Mouse (Mus musculus) liver, adult (tissue): ENCODE data around the gene B4galnt1.

ENCODE experiments used
- GATA4 ChIP-seq: IDR thresholded peaks from 2 replicates; pipeline ENCODE4 v1.6.1; 2014; ENCODE audit warnings: mild to moderate bottlenecking, low read length; ENCODE audit not compliant: insufficient replicate concordance

Gene B4galnt1

DNA sequence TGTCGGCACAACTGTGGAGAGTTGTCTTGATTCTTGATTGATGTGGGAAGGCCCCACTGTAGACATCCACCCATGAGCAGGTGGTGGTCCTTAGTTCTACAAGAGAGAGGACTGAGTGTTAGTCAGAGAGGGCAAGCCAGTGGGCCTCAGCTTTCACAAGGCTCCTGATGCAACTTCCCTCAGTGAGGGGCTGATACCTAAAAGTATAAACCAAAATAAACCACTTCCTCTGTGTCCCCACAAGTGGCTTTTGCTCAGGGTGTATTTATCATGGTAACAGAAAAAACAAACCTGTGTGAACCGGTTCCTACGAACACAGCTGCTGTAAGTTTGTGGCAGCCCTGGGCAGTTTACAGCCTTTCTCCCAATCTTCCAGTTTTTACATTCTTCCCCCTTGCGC, 28.5 kb upstream of the B4galnt1 start:
- TF ChIP-seq GATA4 = no peak

DNA sequence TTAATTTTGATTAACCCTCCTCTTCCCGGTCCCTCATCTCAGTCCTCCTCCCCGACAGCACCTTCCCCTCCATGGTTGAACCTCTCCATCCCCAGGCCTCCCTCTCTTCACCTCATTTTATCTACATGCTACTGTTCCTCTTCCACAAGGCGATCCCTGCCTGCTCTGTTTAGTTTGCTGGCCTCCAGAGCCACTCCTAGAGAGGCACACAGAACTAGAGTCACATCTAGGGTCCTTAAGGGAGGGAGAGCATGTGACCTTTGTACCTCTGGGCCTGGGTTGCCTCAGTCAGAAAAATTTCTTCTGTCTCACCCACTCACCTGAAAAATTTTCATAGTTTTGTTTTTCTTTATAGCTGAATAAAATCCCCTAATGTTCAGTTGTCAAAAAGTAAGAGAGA, 27.1 kb upstream of the B4galnt1 start:
- no peak for TF ChIP-seq GATA4

DNA sequence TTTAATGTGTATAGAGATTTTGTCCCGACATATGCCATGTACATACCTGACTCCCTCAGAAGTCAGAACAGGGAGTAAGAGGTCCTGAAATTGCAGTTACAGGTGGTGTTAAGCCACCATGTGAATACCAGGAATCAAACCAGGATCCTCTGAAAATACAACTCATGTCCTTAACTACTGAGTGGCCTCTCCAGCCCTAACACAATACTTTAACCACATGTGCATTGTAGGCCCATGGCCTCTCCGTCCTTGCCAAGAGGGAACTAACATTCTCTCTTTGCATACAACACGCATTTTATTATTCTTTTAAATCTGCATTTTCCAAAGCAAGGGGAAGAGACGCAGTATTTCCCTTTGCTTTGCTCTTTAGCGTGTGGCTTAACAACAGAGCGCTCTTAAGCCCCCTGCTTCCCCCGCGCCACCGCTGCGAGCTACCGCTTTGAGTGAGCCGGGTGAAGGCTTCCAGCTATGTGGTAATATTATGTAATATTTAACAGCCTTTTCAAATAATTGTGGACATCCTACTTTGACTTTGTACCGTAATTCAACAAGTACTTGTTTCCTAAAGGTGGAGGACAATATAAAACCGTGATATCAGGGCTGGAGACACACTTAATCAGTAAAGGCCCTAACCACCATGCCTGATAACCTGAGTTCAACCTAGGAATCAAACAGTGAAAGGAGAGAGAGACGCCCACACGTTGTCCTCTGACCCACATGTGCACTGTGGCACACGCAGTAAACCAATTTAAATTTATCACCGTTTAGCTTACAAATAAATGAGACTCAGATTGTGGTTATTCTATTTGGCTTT, 26.5 kb upstream of the B4galnt1 start:
- TF ChIP-seq GATA4 = peak; percentile 84

DNA sequence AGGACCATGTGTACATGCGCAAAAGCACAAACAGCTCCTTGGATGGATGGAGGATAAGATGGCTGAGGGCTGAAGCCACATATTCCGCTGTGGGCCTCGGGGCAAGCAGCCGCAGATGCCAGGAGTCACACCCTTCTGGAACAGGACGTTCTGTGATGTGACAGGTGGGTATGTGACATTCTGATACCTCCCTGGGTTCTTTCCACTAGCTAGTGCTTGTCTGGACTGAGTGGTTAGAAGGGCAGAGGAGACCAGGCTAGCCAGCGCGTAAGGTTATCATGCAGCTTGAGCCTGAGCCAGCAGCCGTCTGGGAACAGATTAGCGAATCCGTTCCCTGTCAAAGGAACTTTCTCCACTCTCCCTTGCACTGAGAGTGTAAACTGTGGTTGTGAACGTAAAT, 24.1 kb upstream of the B4galnt1 start:
- no peak for TF ChIP-seq GATA4

DNA sequence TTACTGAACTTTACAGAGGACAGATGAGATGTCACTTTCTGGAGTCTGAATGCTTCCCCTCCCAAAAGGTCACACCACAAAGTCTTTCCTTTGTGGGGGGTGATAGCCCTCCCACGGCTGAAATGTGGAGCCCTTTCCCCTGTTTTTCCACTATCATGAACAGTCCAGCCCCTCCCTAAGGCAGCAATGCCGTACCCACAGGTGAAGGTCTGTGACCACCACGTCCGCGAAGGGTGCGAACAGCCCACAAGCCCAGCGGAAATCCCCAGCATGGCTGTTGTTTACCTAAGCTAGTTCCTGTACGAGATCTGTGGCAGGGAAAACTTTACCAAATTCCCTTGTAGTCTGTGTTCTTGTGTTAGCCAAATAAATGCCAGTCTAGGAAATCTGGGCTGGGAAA, 23.5 kb upstream of the B4galnt1 start:
- no peak for TF ChIP-seq GATA4

DNA sequence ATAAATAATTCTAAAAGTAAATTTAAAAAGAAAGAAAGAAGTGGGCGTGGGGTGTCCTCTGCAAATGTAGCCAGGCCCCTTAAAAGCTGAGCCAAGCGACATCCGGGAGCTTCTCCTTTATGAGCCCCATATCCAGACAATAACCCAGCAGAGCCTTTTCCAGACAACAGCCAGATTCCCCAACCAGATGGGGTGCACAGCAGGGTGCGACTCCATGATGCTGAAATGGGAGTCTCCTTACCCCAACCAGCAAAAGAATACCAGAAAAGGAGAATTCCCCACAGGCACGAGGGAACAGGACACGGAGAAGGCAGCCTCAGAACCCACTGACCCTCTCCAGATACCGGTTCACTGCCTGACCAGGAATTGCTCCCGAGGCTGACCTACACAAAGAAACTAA, 21.8 kb upstream of the B4galnt1 start:
- TF ChIP-seq GATA4 = no peak

DNA sequence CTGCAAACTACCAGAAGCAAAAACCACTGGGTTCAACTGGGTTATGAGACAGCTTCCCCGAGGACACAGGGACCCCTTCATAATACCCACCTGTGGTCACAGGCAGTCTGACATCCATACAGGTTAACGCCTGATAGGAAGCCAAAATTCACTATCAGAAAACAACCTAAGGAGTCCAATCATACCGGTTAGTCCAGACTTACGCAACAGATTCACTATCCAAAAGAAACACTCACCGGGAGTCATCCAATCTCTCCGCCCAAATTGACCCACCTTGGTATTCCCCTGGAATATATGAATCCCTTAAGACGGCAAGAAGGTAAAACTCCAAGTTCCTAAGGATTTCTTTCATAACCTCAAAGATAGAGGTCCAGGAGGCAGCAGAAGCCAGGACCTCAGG, 20.5 kb upstream of the B4galnt1 start:
- TF ChIP-seq GATA4 = no peak

DNA sequence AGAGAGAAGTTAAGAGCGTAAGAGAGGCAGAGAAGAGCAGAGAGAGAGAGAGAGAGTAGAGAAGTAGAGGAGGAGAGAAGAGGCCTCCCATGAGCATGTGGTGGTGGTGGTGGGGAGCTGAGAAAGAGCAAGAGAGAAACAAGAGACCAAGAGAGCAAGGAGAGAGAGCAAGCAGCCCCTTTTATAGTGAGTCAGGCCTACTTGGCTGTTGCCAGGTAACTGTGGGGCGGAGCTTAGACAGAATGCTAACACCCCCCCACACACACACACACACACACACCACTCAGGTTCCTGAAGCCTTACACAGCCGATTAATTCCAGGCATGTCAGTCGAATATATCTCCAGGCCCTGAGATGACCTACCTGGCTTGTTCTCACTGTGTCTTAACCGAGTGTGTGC, 19.7 kb upstream of the B4galnt1 start:
- no peak for TF ChIP-seq GATA4

DNA sequence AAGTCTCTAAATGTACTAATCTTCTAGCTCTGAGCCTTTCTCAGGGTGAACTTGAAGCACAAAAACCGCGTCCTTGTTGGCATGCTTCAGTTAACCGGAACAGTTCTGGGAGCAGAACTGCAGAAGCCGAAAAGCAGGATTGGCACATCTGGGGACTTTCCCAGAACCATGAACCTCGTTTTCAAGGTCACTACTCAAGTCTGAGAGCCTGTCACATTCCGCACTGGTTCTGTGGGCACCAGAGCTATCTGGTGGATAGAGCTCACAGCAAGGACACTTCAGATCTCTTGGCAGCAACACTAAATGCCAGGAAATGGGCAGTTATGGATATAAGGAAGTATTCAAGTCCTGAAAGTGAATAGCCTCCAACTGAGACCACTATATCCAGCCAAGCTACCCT, 17.9 kb upstream of the B4galnt1 start:
- no peak for TF ChIP-seq GATA4

DNA sequence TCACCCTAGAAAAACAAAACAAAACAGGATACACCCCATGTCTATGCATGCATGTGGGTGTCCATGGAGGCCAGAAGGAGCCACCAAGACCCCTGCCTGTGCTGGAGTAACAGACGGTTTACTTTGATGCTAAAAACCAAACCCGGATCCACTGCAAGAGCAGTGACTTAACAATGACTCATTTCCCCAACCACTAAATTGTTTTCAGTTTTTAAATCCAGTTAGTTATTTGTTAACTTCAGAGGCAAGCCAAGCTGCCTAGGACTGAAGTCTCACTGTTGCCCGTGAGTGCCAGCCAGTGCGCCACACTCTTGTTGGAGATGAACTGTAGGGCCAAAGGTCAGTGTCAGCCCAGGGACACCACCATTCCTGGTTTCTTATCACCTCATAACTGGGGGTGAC, 14.6 kb upstream of the B4galnt1 start:
- no peak for TF ChIP-seq GATA4

DNA sequence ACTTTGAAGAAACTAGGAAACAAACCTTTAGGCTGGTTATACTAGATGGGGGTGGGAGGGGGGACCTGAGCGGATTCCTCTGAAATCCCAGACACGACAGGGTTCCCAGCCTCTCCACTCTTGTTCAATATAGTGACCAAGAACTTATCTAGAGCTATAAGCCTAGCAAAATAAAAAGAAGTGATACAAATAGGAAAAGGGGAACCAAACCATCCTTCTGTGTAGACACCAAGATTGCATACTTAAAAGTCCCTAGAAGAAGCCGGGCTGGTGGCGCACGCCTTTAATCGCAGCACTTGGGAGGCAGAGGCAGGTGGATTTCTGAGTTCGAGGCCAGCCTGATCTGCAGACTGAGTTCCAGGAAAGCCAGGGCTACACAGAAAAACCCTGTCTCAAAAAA, 11.7 kb upstream of the B4galnt1 start:
- no peak for TF ChIP-seq GATA4

DNA sequence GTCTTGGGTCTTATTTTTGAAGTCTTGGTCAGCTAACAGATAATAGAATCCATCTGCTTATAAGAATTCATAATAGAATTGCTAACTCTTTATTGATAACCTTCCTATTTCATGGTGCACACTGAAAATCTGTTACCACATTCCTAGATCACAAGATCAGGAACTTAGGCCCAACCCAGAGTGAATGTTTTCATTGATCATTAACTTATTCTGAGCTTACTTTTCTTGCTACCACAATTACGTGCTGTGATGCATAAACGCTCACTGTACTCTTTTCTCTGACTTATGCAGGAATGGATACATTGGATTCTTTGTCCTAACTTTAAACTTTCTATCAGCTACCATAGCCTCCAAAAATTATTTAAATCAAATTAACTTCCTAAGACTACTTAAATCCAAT, 10.8 kb upstream of the B4galnt1 start:
- TF ChIP-seq GATA4 = no peak

DNA sequence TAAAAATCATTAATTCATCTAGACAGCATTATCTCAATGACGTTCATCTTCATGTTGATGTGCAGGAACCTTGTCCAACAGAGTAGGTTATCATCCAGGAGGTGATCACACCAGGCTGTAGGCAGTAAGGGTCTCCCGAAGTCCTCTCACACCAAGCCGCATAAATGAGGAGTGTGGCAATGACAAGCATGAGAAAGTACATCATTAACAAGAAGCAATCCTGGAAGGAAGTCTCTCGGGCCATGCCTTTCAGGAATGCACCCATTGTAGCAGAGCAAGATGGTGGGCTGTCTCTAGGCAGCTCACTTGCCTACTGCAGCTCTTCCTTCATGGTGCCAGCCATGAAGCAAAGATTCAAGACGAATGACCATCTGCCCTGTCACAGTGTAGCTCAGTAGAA, 10.4 kb upstream of the B4galnt1 start:
- TF ChIP-seq GATA4 = no peak

DNA sequence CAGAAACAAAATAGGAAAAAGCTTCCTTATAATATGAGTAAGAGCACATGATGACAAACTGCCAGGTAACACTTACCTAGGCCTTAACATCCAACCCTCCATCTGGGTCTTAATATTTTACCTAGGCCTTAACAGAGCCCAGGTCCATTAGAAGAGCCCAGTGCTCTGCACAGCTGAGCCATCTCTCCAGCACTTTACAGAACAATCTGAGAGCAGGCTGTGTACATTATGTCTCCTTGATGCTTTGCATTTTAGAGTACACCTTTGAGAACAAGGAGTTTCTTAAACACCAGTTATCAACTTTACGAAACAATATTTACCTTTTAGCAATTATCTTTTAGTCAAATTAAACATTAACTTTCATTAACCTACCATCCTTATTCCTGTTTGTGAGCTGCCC, 8.9 kb upstream of the B4galnt1 start:
- no peak for TF ChIP-seq GATA4

DNA sequence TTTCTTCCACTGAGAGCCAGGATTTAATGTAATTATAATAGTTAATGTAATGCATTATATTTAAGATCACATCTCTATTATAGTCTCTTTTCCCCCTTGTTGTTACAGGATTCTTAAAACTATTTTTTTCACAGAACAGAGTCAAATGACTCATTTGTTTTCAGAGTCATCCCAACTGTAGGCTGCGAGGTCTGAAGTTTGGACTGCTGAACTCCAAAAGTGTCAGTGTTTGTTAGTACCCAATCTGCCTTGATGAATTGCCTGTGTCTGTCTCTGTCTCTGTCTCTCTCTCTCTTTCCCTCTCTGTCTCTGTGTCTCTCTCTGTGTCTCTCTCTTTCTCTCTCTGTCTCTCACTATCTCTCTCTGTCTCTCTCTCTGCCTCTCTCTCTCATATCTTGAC, 8.5 kb upstream of the B4galnt1 start:
- no peak for TF ChIP-seq GATA4

DNA sequence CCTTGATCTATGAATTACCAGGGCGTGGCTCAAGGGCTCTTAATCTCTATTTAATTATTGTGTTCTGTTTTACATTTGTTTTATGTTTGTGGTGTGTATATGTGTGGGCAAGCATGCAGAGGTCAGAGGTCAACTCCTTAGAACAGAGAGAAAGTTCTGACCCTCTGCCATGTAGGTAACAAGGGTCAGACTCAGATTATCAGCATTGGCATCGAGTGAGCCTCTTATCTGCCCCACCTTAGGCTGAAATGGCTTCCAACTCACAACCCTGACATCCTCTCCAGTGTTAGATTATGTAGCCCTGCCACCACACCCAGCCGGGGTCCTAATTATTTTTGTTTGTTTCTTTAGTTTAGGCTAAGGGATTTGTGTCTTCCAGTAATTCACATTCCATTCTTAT, 6.6 kb upstream of the B4galnt1 start:
- TF ChIP-seq GATA4 = no peak

DNA sequence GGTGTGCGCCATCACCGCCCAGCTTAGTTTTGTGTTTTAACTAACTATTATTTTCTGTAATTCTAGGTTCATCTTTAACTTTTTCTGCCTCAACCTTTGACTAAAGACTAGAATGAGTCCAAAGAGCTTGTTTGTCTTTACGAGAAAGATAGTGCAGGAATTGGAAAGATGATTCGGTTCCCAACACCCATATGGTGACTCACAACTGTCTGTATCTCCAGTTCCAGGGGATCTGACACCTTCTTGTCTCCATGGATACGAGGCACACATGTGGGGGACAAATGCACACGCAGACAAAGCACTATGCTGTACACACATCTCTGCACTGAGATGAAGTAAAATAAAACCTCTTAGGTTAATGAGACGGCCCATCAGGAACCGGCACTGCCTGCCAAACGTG, 4.9 kb upstream of the B4galnt1 start:
- TF ChIP-seq GATA4 = no peak
